13 mouse cellular contexts compared by ENCODE assay signal in genomic region chr2:4473866-4474538, GRCm38 (mm10).
A peak's percentile ranks its signal among the peaks of the same experiment; 100 is the strongest.
DNase-seq lines count a peak whose midpoint lies in the region; ATAC-seq and TF ChIP-seq lines count a peak whose summit lies in the region.
"Had no signal": no experiment of that assay in that cellular context is flagged by ENCODE, and none has a peak within 500 bp of the region (broad histone marks: within the 10 kb centered on the region; RNA-seq: fewer than 3 reads in every experiment).

No protein-coding gene starts in this region.

- DNase-seq in heart, embryonic 10.5 days (ENCODE audit: low spot score): no peak
- DNase-seq in heart, postnatal 10 days: no peak
- DNase-seq in kidney, postnatal 0 days (ENCODE audit: low spot score): no peak
- DNase-seq in kidney, postnatal 10 days: no peak
- DNase-seq in brain, adult 2 months (ENCODE audit: low read depth, low spot score): peak; percentile 56
- DNase-seq: cerebellum, adult 18-20 months; kidney, adult 8-10 months; layer of hippocampus, postnatal 36 days; liver had no signal

- TF ChIP-seq POLR2A in embryonic fibroblast, embryonic 13.5 days (IDR thresholded peaks at IDR 0.05; ENCODE audit: low read depth, low read length): no peak

- H3K27me3 ChIP-seq in heart, embryonic 10.5 days (ENCODE audit: insufficient read depth, poor library complexity, severe bottlenecking): no peaks in the 10 kb centered on the region
- no peaks in the 10 kb centered on the region for H3K27me3 ChIP-seq in kidney, postnatal 0 days (ENCODE audit: insufficient read depth, low read length)
- H3K27me3 ChIP-seq: CH12.LX had no signal

- peaks cover 9% of the 10 kb centered on the region; the same call in 1 of the 2 replicates for H3K36me3 ChIP-seq in heart, embryonic 10.5 days
- H3K36me3 ChIP-seq in kidney, postnatal 0 days (ENCODE audit: insufficient read depth, low read length): no peaks in the 10 kb centered on the region

- intact Hi-C loops in heart, postnatal 10 days (cut with DNase I): loop anchor here (2.0 to 5.0 kb wide), 2 partner anchors 73 to 157 kb away; no protein-coding TSS in a partner anchor

- H3K4me2 ChIP-seq in kidney, postnatal 0 days (ENCODE audit: low read length): no peak overlapping the region

- TF ChIP-seq CTCF in kidney, postnatal 0 days (IDR thresholded peaks at IDR 0.05; ENCODE audit: low read depth): no peak
- no peak for TF ChIP-seq CTCF in embryonic fibroblast, embryonic 13.5 days (IDR thresholded peaks at IDR 0.05; ENCODE audit: borderline replicate concordance, insufficient read depth, low read length)

- no peak overlapping the region for H3K4me3 ChIP-seq in heart, embryonic 10.5 days
- no peak overlapping the region for H3K4me3 ChIP-seq in kidney, postnatal 0 days (replicated peaks; ENCODE audit: low read depth, low read length)
- H3K4me3 ChIP-seq in embryonic fibroblast, embryonic 13.5 days (ENCODE audit: insufficient read depth, low read length): no peak overlapping the region
- H3K4me3 ChIP-seq: myocyte had no signal

- no peaks in the 10 kb centered on the region for H3K9me3 ChIP-seq in heart, embryonic 10.5 days
- no peaks in the 10 kb centered on the region for H3K9me3 ChIP-seq in kidney, postnatal 0 days (replicated peaks; ENCODE audit: low read length)

- 74% methylated on average over 7 of the region's 8 CpGs for WGBS in heart, embryonic 10.5 days
- 68% methylated on average over 7 of the region's 8 CpGs for WGBS in kidney, postnatal 0 days

- peak overlapping the region; percentile 16; the same call in 1 of the 2 replicates for H3K27ac ChIP-seq in heart, embryonic 10.5 days
- 0 out of 2 replicates have a peak overlapping the region, but pooled peaks have one; percentile 47 for H3K27ac ChIP-seq in kidney, postnatal 0 days
- H3K27ac ChIP-seq in embryonic fibroblast, embryonic 13.5 days (ENCODE audit: insufficient read depth, low read length): peak overlapping the region; percentile 60

- peaks cover 31% of the 10 kb centered on the region for H3K4me1 ChIP-seq in heart, embryonic 10.5 days
- H3K4me1 ChIP-seq in kidney, postnatal 0 days (replicated peaks; ENCODE audit: insufficient read depth, low read length): 0 out of 2 replicates have a peak, but pooled peaks cover 7% of the 10 kb centered on the region
- peaks cover 27% of the 10 kb centered on the region for H3K4me1 ChIP-seq in embryonic fibroblast, embryonic 13.5 days (ENCODE audit: control insufficient read depth, insufficient read depth, low read length)

- H3K9ac ChIP-seq in kidney, postnatal 0 days (ENCODE audit: low read depth, low read length): no peak overlapping the region

- no peak for ATAC-seq in kidney, postnatal 0 days (replicated peaks; ENCODE audit: low FRiP score, low read depth)
- no peak for ATAC-seq in monocyte, adult 5-6 weeks (replicated peaks; ENCODE audit: insufficient number of reproducible peaks, low FRiP score, low TSS enrichment, poor library complexity, severe bottlenecking)
